Mouse (Mus musculus): ENCODE measurements around the gene Tmem41b.

The Tmem41b gene

GRCm38 (mm10) chr7:109975966-109976715 is 10.6 kb downstream of the Tmem41b start:
- DNase-seq: peak; percentile 16

- DNase-seq: no peak
These were observed 17.2 kb downstream of the Tmem41b start for GRCm38 (mm10) chr7:109969542-109969941.

- DNase-seq: peak; percentile 92
These were observed 17.7 kb downstream of the Tmem41b start for GRCm38 (mm10) chr7:109968924-109969450.

- peak; percentile 97 for DNase-seq
These were observed 18.7 kb downstream of the Tmem41b start for GRCm38 (mm10) chr7:109967805-109968579.

DNA sequence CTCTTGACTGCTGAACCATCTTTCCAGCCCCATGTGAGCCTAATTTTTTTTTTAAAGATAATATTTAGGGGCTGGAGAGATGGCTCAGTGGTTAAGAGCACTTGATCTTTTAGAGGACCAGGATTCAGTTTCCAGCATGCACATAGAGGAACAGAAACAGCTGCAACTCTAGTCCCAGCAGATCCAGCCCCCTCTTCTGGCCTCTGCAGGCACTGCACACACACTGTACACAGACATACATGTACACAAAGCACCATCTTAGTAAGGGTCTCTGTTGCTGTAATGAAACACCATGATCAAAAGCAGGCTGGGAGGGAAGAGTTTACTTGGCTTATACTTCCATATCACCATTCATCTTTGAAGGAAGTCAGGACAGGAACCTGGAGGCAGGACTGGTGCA is 21.1 kb downstream of the Tmem41b start:
- no peak for DNase-seq

DNA sequence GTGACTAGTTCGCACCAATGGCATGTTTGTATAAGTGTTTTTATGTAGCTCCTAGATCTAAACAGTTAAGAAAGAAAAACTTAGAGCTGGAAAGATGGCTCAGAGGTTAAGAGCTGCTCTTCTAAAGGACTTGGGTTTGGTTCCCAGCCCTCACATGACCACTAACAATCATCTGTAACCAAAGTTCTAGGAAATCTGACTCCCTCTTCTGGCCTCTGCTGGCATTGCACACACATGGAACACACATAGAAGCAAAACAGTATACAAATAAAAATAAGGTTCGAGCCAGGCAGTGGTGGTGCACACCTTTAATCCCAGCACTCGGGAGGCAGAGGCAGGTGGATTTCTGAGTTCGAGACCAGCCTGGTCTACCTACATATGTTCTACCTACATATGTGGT is 23.0 kb downstream of the Tmem41b start:
- peak; percentile 78 for DNase-seq

- no peak for DNase-seq
These were observed 24.1 kb downstream of the Tmem41b start for GRCm38 (mm10) chr7:109962596-109962995.

DNA sequence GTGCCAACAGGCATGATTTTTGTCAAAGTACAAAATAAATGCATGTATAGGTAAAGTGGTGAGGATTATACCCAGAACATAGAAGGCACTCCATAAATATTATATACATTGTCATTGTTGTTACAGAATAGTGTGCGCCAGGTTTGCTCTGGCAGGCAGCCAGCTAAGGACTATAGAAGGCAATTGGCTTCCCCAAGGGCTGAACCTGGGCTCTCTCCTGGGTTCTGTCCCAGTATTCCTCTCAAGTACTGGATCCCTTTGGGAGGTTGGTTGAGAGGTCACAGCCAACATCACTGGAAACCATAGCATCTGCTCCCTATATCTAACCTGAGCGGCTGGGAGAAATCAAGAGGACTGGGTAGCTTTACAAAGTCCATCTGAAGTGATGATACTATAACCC is 25.2 kb downstream of the Tmem41b start:
- peak; percentile 86 for DNase-seq

- DNase-seq: no peak
These were observed 26.0 kb downstream of the Tmem41b start for GRCm38 (mm10) chr7:109960613-109961154.

- DNase-seq: peak; percentile 99
These were observed 26.8 kb downstream of the Tmem41b start, which contains the start of gene Dennd5a for GRCm38 (mm10) chr7:109959716-109960612. TSS of gene Dennd5a (minus strand) at chr7:109960470.

GRCm38 (mm10) chr7:109958843-109959715 is 27.6 kb downstream of the Tmem41b start:
- no peak for DNase-seq

GRCm38 (mm10) chr7:109957996-109958789 is 28.5 kb downstream of the Tmem41b start:
- DNase-seq: peak; percentile 87

GRCm38 (mm10) chr7:109954622-109955401 is 31.9 kb downstream of the Tmem41b start:
- peak; percentile 89 for DNase-seq

DNA sequence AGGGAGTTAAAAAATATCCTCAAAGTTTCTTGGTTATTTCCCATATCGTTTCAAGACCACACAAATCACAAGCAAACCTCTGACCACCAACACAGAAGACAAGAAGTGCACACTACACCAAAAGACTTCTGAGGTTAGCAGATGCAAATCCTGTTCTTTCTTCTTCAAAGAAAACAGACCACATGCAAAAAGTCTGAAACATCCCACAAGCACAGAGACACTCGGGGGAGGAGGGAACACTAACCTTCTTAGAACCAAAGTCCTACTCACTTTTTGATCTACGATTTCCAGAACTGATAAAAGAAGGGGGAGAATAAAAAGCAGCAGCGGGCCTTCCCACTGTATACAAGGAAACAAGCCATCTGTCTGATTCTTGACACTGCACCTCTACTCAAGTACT is 35.4 kb downstream of the Tmem41b start:
- peak; percentile 22 for DNase-seq

DNA sequence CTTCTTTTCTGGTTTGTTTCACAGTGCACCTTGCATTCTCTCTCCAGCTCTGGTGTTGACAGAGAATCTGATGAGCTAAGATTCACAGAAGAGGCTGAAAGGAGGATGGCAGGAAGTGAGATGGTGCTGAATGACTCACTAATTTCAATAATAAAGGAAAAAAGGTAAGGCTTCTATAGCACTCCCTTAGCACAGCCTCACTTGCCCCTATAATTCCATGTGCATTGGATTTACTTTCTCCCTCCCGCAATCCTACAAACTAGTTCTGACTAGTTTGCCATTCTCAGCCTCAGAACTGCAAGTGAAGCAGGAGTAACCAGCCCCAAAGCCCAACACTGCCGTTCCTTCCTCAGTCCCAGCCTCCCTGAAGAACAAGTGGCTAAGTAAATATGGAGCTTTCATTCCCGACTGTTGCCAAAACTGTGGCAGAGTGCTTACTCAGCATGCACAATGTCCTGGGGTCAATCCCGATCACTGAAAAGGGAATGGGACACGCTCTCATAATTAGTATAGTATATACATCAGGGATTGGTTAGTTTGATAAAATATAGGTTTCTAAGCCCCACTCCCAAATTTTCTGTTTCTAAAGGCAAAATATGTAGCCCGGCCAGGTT is 42.2 kb downstream of the Tmem41b start:
- DNase-seq: no peak

GRCm38 (mm10) chr7:109929628-109930027 is 57.1 kb downstream of the Tmem41b start:
- DNase-seq: no peak

DNA sequence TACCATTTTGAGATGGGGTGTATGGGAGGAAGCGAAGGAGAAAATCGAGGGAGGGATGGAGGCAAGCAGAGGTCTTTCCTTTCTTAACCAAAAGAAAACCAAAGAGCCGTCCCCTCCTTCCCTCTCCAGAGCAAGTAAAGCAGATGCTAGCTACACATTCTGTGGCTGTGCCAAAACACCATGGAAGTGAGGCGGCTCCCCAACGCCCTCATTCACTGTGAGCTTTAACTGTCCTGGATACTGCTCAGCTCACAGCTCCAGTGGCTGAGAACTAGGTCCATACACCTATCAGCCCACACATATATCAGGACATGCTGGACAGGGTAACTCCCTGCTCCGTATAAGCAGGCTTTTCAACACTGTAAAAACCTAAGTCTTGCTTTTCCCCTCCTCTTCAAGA is 58.4 kb downstream of the Tmem41b start:
- DNase-seq: no peak

DNA sequence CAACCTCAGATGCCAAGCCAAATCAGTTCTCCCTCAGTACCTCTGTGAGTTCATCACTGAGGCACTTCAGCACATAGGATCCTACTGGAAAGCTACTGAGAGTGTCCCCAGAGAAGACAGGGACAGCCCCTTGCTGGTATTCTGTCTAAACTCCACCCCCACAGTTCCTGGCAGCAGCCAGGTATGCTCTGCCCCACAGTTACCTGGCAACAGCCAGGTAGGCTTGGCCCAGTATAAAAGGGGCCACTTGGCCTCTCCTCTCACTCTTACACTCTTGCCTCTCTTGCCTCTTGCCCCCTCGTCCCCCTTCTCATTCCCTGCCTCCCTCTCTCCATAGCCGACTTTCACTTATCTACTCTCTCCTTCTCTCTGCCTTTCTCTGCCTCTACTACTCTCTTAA is 61.8 kb downstream of the Tmem41b start:
- DNase-seq: no peak

GRCm38 (mm10) chr7:109922889-109923288 is 63.8 kb downstream of the Tmem41b start:
- no peak for DNase-seq
